ENCODE assay signal across 1 mouse cellular context in genomic region chr1:34439215-34439960, GRCm38 (mm10).
TF ChIP-seq lines count a peak whose summit lies in the region.

Gene Ccdc115 (minus strand): TSS chr1:34439672.
Gene Imp4 (plus strand): TSS chr1:34439851.

TF ChIP-seq in MEL, 35 proteins besides CTCF, POLR2A, EP300 and RAD21 (continued from another document):
- peak; percentile 88 for TF ChIP-seq ZMIZ1 (IDR thresholded peaks at IDR 0.05; ENCODE audit: low read depth, low read length)
- TF ChIP-seq MAX (IDR thresholded peaks at IDR 0.05; ENCODE audit: low read length) = peak; percentile 95
- peak; percentile 88 for TF ChIP-seq CHD2 (IDR thresholded peaks at IDR 0.05; ENCODE audit: low read length)
- peak; percentile 94 for TF ChIP-seq HCFC1 (IDR thresholded peaks at IDR 0.05; ENCODE audit: low read depth, low read length)
- TF ChIP-seq ZC3H11A (IDR thresholded peaks at IDR 0.05; ENCODE audit: low read depth, low read length) = no peak
- peak; percentile 28; the same call in 1 of the 2 replicates for TF ChIP-seq TCF12 (IDR thresholded peaks at IDR 0.05; ENCODE audit: low read depth, low read length)
- TF ChIP-seq MYB (IDR thresholded peaks at IDR 0.05; ENCODE audit: low read depth, low read length) = no peak
- TF ChIP-seq BHLHE40 (IDR thresholded peaks at IDR 0.05; ENCODE audit: borderline replicate concordance, low read depth, low read length) = no peak
- TF ChIP-seq POLR2AphosphoS2 (IDR thresholded peaks at IDR 0.05; ENCODE audit: low read length) = peak; percentile 85
- no peak for TF ChIP-seq POLR2AphosphoS5 (IDR thresholded peaks at IDR 0.05; ENCODE audit: borderline replicate concordance, low read depth, low read length)
- peak; percentile 96 for TF ChIP-seq ELF1 (IDR thresholded peaks at IDR 0.05; ENCODE audit: low read depth, low read length)
- peak; percentile 68 for TF ChIP-seq RCOR1 (IDR thresholded peaks at IDR 0.05; ENCODE audit: low read depth, low read length)
